Mouse (Mus musculus): Measurements from ENCODE around the gene Mroh9. TPM values are rescaled to one million over a fixed set of nuclear protein-coding genes. Genes with fewer than 3 reads are reported as not detected.

Mroh9 gene
- total RNA-seq, 4 experiments from 2014 or later = not detected

GRCm38 (mm10) chr1:162984428-162984827 is 101.0 kb downstream of the Mroh9 start, which contains the start of gene Fmo3:
Fmo3 (minus strand) TSS chr1:162984528.
- DNase-seq (ENCODE audit: low spot score) = no peak

Other genes starting within 250 kb of the Mroh9 start
- gene Fmo1, start 219.1 kb downstream of the Mroh9 start, total RNA-seq (2022) = 10 to 100 TPM; 31.3 to 36.7 (median 35.1) TPM
- gene Fmo2, start 186.9 kb downstream of the Mroh9 start, total RNA-seq (2022) = 10 to 100 TPM; 39.6 to 65.4 (median 54.4) TPM
- gene Fmo6, start 148.2 kb downstream of the Mroh9 start, total RNA-seq (2022) = not detected
- under 1 TPM in 3 of 4 experiments, not detected in 1; 0.16 to 0.34 (median 0.22) TPM for gene Fmo3, start 101.1 kb downstream of the Mroh9 start, total RNA-seq (2022)
- gene Prrx1, start 228.0 kb upstream of the Mroh9 start, total RNA-seq (2022) = 10 to 100 TPM; 29.1 to 33.6 (median 30.5) TPM